Mouse (Mus musculus) liver, postnatal 0 days (tissue): ENCODE data around the gene Tfcp2. TPM values are rescaled to one million over a fixed set of nuclear protein-coding genes. Genes with fewer than 3 reads are reported as not detected.
A peak's percentile ranks its signal among the peaks of the same experiment; 100 is the strongest.
"Not testable (repeated sequence)": the region's sequence is repeated elsewhere in the genome, so short reads cannot be mapped to it uniquely, and the experiment has no call there.

Source experiments
- ATAC-seq: fragments of 200-750 bp; cut with Nextera tagmentation; 2 replicates; pipeline ENCODE4 v1.8.0; 2017; ENCODE audit warnings: mild to moderate bottlenecking, moderate library complexity
- DNase-seq: peaks from one replicate; pipeline ENCODE4 v3.0.0-alpha.2; 2016
- H3K27ac ChIP-seq: fragments of 300-500 bp; sonication (generic); 2 replicates; pipeline ENCODE4 v1.5.1; 2014; ENCODE audit warnings: antibody characterized with exemption, moderate library complexity, mild to moderate bottlenecking, low read depth
- H3K27me3 ChIP-seq: fragments of 300-500 bp; sonication (generic); 2 replicates; pipeline ENCODE4 v1.6.1; 2014; ENCODE audit warnings: low read length, control low read depth, mixed read lengths; ENCODE audit not compliant: insufficient read depth
- H3K36me3 ChIP-seq: fragments of 300-500 bp; sonication (generic); replicated peaks from 2 replicates; pipeline ENCODE4 v1.6.1; 2014; ENCODE audit warnings: mild to moderate bottlenecking, control low read depth, low read length, moderate library complexity, mixed read lengths; ENCODE audit not compliant: insufficient read depth
- H3K4me1 ChIP-seq: fragments of 300-500 bp; sonication (generic); 2 replicates; pipeline ENCODE4 v1.6.1; 2014; ENCODE audit warnings: antibody characterized with exemption, mild to moderate bottlenecking, control low read depth; ENCODE audit not compliant: insufficient read depth
- H3K4me2 ChIP-seq: fragments of 300-500 bp; sonication (generic); 2 replicates; pipeline ENCODE4 v1.6.1; 2014; ENCODE audit warnings: low read depth, mild to moderate bottlenecking, low read length, moderate library complexity, mixed read lengths
- H3K4me3 ChIP-seq: fragments of 300-500 bp; sonication (generic); 2 replicates; pipeline ENCODE4 v1.5.1; 2014; ENCODE audit warnings: low read depth, low read length
- H3K9ac ChIP-seq: fragments of 300-500 bp; sonication (generic); replicated peaks from 2 replicates; pipeline ENCODE4 v1.6.1; 2014; ENCODE audit warnings: mild to moderate bottlenecking, moderate library complexity
- H3K9me3 ChIP-seq: fragments of 300-500 bp; sonication (generic); 2 replicates; pipeline ENCODE4 v1.6.1; 2016; ENCODE audit warnings: mild to moderate bottlenecking, control low read depth, low read length, mixed read lengths
- CTCF ChIP-seq: sonication (generic); IDR thresholded peaks from 2 replicates; pipeline ENCODE4 v1.5.1; 2016; ENCODE audit warnings: antibody characterized with exemption, low read depth
- EP300 ChIP-seq: IDR thresholded peaks from 2 replicates; pipeline ENCODE4 v1.6.1; 2016; ENCODE audit warnings: antibody characterized with exemption, low read depth, mild to moderate bottlenecking
- WGBS: fragments of 180-500 bp; shearing (Covaris S2); extraction: QIAGEN DNeasy Blood & Tissue Kit; methylation state at CpG from one replicate; pipeline ENCODE4 v1.1.7; 2014; ENCODE audit not compliant: insufficient replicate concordance; 5-methylcytosine and 5-hydroxymethylcytosine counted together
- polyA plus RNA-seq: library from polyadenylated mRNA; unstranded; fragments of >200 nt; fragmentation: Nextera tagmentation; extraction: Ambion mirVana; gene quantifications from 2 replicates; pipeline ENCODE4 v1.2.1, GENCODE M21; 2015

Tfcp2 gene
- polyA plus RNA-seq, 1 experiment from 2014 or later, result 4.0 TPM

GRCm38 (mm10) chr15:100515121-100515520 lies 36.7 kb downstream of the Tfcp2 start:
- H3K9ac ChIP-seq, result no peak overlapping the region
- no peak overlapping the region for H3K4me2 ChIP-seq
- H3K4me1 ChIP-seq, result no peaks in the 10 kb centered on the region
- TF ChIP-seq CTCF, result no peak
- no peak for TF ChIP-seq EP300
- ATAC-seq (no peak), DNase-seq (no peak)
- H3K27ac ChIP-seq, result no peak overlapping the region
- peaks cover 18% of the 10 kb centered on the region for H3K36me3 ChIP-seq
- WGBS, result 76% methylated on average over 2 of the region's 2 CpGs
- no peak overlapping the region for H3K4me3 ChIP-seq
- H3K9me3 ChIP-seq, result no peaks in the 10 kb centered on the region
- no peaks in the 10 kb centered on the region for H3K27me3 ChIP-seq

- Histone ChIP-seq H3K4me1 (no peaks in the 10 kb centered on the region), H3K27me3 (no peaks in the 10 kb centered on the region), H3K9me3 (no peaks in the 10 kb centered on the region), H3K4me3 (no peak overlapping the region), H3K9ac (no peak overlapping the region), H3K4me2 (no peak overlapping the region), H3K27ac (no peak overlapping the region), H3K36me3 (peaks cover 18% of the 10 kb centered on the region)
- 64% methylated on average over 4 of the region's 4 CpGs for WGBS
- DNase-seq (no peak), ATAC-seq (no peak)
- TF ChIP-seq EP300 (no peak), CTCF (no peak)
Observed at GRCm38 (mm10) chr15:100513387-100513786, 38.4 kb downstream of the Tfcp2 start.

GRCm38 (mm10) chr15:100510072-100510471 lies 41.7 kb downstream of the Tfcp2 start:
- Histone ChIP-seq H3K4me3 (no peak overlapping the region), H3K27ac (no peak overlapping the region), H3K36me3 (peaks cover 14% of the 10 kb centered on the region), H3K27me3 (no peaks in the 10 kb centered on the region), H3K9me3 (no peaks in the 10 kb centered on the region), H3K9ac (no peak overlapping the region), H3K4me2 (no peak overlapping the region), H3K4me1 (no peaks in the 10 kb centered on the region)
- ATAC-seq (no peak), DNase-seq (no peak)
- 91% methylated on average over 11 of the region's 11 CpGs for WGBS
- no peak for TF ChIP-seq EP300
- no peak for TF ChIP-seq CTCF

GRCm38 (mm10) chr15:100508454-100509167 lies 43.2 kb downstream of the Tfcp2 start:
- no peak overlapping the region for H3K4me3 ChIP-seq
- no peak overlapping the region for H3K27ac ChIP-seq
- WGBS, result 83% methylated on average over 13 of the region's 13 CpGs
- no peaks in the 10 kb centered on the region for H3K9me3 ChIP-seq
- TF ChIP-seq EP300, result no peak
- no peak for TF ChIP-seq CTCF
- ATAC-seq, result no peak
- H3K9ac ChIP-seq, result no peak overlapping the region
- DNase-seq, result no peak
- H3K27me3 ChIP-seq, result no peaks in the 10 kb centered on the region
- no peak overlapping the region for H3K4me2 ChIP-seq
- no peaks in the 10 kb centered on the region for H3K4me1 ChIP-seq
- peaks cover 14% of the 10 kb centered on the region for H3K36me3 ChIP-seq

GRCm38 (mm10) chr15:100499506-100499905 lies 52.3 kb downstream of the Tfcp2 start:
- DNase-seq, H3K9me3 ChIP-seq, H3K27me3 ChIP-seq, H3K4me1 ChIP-seq, ATAC-seq, H3K9ac ChIP-seq, H3K27ac ChIP-seq, H3K4me3 ChIP-seq, H3K36me3 ChIP-seq, H3K4me2 ChIP-seq: not testable (repeated sequence)
- WGBS, result 82% methylated on average over 8 of the region's 8 CpGs

GRCm38 (mm10) chr15:100495102-100495501 lies 56.7 kb downstream of the Tfcp2 start, which contains the start of gene Csrnp2:
Csrnp2 (minus strand) TSS chr15:100495488.
- Histone ChIP-seq H3K9me3 (no peaks in the 10 kb centered on the region), H3K4me2 (peak within 1 kb of the TSS; percentile 100), H3K9ac (peak within 1 kb of the TSS; percentile 79), H3K4me3 (peak within 1 kb of the TSS; percentile 77), H3K27me3 (no peaks in the 10 kb centered on the region), H3K36me3 (no peaks in the 10 kb centered on the region), H3K4me1 (peaks cover 5% of the 10 kb centered on the region), H3K27ac (peak within 1 kb of the TSS; percentile 59; the same call in 1 of the 2 replicates)
- ATAC-seq (peak; percentile 96), DNase-seq (peak; percentile 88)
- TF ChIP-seq EP300, result no peak
- TF ChIP-seq CTCF, result peak; percentile 21; the same call in 1 of the 2 replicates
- 1% methylated on average over 40 of the region's 40 CpGs for WGBS
